Mouse (Mus musculus) embryo, embryonic 10.5 days (tissue): ENCODE data around the gene Bmpr1b.

Source experiments
- DNase-seq: peaks from one replicate; pipeline ENCODE4 v3.0.0-alpha.2; 2015; ENCODE audit warnings: low spot score

Bmpr1b gene

DNA sequence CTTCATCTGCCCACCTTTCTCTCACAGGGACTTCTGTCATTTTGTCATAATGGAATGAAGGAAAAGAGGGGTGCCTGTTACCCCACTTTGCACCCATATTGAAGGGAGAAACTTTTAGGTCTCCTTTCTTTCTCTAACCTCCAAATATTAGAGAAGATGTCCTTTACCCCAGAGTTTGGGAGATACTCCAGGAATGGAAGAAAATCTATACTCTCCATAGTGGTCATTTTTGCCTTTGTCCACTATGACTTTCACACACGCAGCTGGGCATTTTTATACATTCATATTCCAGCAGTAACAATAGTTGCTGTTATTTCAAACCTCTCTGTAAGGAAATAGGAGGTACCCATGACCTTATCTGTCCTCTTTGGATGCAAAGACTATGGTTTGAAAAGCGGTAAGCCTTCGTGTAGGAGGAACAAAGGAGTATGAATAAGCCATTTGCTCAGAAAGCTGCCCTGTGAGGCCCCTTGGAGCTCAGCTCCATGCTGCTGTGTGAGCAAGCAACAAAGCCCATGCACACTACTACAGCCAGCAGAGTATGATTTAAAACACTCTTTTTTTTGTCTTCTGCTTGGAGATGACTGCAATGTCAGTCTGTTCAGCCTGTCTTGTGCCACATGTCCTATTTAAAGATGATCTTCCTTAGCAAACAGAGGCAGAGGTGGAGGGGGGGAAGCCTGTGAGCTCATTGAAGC, 350.5 kb downstream of the Bmpr1b start:
- peak; percentile 44 for DNase-seq

DNA sequence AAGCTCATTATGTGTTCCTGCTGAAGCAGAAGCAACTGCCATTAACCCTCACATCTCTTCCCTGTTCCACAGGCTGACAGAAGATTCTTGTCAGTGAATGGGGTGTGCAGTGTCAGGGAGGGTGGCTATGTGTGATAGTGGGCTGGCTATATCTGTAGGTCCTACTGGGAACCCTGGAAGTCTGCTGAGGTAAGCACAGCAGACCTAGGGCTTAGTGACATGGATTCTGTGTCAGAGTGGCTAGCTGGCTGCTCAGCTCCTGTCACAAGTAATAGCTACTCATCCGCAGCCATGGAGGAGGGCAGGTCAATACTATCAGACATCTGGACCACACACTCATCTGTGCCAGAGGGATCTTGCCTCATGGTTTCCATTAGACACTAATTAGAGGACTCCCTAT, 354.4 kb downstream of the Bmpr1b start:
- DNase-seq: peak; percentile 22

DNA sequence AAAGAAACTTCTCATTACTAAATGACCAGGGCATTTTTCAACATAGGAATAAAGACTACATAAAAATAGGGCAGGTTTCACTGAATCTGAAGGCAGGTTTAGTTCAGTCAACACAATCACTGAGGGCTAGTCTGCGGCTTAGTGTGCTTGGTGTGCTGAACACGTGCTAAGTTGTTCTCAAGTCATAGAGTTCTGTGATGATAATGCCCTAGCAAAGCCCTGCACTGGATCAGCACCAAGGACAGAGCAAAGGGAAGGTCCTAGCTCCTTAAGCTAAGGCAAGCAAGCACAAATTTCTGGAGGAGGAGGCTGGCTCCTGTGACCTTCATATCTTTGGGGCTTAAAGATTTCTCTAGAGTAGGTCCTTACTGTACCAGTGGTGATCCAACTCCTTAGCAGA, 357.9 kb downstream of the Bmpr1b start:
- peak; percentile 85 for DNase-seq

DNA sequence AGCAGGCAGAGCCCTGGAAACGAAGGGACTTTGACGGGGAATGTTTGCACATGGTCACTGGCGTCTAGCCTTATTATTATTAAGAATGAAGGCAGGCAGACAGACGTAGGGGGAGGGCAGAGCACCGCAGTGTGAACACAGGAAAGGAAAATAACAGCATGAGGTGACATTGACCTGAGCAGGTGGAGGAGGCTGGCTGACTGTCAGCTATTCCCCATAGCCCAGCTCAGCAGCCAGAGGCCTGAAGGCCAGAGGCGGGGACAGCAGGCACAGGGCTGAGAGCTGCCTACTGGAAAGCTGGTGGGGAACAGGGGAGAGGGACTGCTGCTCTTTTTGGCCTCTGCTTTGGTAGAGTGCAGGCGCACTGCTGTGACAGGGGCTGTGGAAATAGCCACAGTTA, 358.3 kb downstream of the Bmpr1b start:
- no peak for DNase-seq

DNA sequence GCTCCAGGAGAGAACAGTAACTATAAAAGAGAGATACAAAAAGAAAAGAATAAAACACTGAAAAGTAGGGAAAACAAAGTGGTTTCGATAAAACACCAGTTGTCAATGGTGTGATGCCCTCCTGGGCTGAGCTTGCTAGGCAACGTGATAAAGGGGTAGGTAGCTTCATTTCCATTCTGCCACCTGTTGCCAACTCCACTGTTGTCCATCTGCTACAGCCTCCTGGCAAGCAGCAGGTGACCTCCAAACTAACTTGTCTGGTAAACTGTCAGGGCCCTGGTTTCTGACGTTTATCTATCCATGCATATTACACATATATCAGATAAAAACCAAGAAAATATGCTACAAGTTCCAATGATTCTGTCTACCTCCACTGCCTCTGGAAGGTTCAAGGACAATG, 359.6 kb downstream of the Bmpr1b start:
- DNase-seq: no peak

DNA sequence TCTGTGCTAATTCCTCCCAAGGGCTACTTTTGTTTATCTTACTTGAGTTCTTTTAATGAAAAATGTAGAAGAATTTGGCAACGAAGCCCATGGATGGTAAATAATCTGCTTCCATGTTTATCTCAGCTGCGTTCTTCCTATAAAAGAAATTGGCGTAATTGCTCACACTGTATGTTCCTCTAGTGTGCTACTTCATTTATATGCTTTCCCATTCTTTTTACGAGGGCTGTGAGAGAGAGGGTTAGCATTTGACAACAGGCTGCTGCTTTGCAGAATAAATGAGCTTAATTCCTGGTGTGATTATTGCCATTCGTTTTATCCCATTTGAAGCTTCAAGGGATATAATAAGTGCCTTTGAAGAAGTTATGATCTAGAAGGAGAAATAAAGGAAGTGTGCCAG, 365.1 kb downstream of the Bmpr1b start:
- DNase-seq: no peak

DNA sequence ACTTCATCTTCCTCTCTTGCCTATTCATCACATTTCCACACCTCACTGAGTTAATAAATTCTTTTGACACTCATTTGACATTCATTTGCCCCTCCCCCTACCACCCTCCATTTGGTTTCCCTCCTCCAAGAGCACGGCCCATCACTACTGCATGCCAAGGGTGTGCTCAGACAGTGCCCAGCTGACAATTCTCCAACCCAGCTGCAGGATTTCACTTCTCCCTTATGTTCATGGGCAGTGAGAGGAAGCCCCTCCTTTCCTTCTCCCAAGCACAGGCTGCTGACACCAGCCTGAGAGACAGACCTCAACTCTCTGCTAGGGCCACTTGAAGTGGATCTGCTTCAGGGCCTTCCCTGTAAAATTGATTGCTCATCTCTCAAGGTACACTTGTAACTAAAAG, 371.4 kb downstream of the Bmpr1b start:
- DNase-seq: no peak

DNA sequence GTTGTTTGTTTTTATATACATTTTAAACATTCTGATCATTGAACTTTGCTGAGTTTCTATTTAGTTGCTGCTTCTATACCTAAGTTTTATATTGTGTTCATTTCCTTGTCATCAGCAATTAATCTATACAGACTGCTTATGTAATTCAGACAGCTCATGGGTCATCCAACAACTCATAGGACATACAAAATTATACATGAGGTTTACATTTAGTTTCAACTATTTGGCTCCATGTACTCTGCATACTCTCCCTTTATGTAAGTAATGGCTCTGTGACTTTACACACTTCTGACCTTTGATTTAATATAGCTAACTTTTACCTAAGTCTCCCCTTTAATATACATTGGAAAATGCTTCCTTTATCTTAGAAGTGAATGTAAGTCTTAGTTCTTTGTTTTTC, 371.9 kb downstream of the Bmpr1b start:
- no peak for DNase-seq

DNA sequence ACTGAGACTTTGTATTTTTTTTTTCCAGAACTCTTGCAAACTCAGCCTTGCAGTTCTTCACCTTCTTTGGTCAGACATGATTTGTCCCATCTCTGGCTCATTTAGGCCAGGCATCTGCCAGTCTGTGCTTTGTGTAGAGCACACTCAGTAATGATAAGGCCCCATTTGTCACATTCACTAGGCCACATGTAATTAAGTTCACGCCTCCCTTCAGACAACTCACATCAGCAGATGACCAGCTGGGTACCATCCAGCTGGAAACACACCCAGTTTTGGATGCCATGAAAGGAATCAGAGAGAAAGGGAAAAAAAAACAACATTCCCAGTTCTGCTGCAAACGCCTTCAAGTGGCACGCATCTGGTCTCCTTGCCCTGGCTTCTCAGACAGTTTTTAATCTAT, 374.9 kb downstream of the Bmpr1b start:
- no peak for DNase-seq

DNA sequence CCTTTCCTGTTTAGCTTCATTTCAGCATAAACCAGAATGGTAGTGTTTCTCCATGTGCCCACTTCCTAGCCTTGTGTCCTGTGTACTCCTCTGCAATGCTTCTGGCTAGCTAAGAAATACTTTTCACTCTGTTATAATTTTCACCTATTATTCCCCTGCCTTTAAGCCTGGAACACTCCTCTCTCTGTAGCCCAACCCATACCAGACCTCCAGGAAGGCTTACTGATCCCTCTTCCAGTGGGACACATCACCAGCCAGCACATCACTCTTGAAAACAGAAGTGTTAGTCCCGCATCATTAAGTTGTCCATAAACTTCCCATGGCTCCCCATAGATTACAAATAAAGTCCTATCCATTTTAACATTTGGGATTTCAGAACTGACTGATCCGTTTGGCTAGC, 375.5 kb downstream of the Bmpr1b start:
- no peak for DNase-seq

DNA sequence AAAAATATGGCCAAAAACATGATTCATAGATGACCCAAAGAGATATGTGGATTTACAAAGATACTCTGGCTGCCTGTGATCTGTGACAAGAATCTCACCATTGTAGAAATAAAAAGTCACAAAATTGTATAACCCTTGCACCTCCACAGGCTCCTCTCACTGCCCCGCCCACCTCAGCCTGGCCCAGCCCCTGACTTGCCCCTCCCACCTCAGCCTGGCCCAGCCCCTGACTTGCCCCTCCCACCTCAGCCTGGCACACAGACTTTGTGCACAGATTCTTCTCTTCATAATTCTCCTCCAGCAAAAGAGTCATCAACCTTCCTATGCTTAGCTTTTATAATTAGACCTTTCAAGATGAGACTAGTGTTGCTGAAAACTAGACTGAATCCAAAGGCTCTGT, 377.1 kb downstream of the Bmpr1b start:
- no peak for DNase-seq

DNA sequence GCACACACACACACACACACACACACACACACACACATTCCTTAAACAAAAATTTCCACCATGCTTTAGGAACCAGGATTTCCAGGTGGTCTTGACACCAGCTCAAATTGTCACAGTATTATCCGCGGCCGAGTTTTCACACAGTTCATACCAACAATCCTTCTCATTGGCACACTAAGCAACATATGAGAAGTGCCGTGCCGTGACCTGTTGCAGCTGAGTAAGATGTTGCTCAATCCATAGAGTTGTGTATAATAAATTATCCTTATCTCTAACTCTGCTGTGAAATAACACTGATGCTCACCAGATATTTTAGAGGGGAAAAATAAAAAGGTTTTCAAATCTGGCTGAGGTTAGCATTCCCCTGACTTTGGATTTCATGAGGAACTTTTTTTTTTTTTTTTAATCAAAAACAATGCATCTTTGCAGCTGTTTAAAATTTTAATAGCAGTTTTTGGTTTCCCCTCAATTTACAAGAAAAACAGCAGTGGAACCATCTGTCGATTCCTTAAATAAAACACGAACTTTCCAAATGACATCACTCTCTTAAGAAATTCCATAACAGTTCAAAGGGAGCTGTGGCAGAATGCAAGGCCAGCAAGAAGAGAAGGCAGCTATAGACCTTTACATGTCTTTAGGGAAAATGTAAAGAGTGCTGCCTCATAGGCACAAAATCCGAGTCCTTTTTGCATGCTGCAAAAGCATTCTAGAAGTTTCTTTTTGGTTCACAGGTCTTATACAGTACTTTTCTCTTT, 378.0 kb downstream of the Bmpr1b start:
- DNase-seq: no peak
